Mouse (Mus musculus) kidney, embryonic 14.5 days (tissue): ENCODE measurements around the gene Man2b2. TPM values are rescaled to one million over a fixed set of nuclear protein-coding genes. Genes with fewer than 3 reads are reported as not detected.
"Not testable (repeated sequence)": the region's sequence is repeated elsewhere in the genome, so short reads cannot be mapped to it uniquely, and the experiment has no call there.

Experiments used
- ATAC-seq: fragments of 200-750 bp; cut with Nextera tagmentation; 2 replicates; pipeline ENCODE4 v1.8.0; 2017; ENCODE audit warnings: moderate number of reproducible peaks, mild to moderate bottlenecking, moderate TSS enrichment, moderate library complexity; ENCODE audit not compliant: low FRiP score, low TSS enrichment
- H3K27ac ChIP-seq: fragments of 300-500 bp; sonication (generic); 2 replicates; pipeline ENCODE4 v1.5.1; 2014; ENCODE audit warnings: low read depth, mild to moderate bottlenecking, low read length, moderate library complexity, mixed read lengths
- H3K27me3 ChIP-seq: fragments of 300-500 bp; sonication (generic); 2 replicates; pipeline ENCODE4 v1.6.1; 2014; ENCODE audit warnings: mild to moderate bottlenecking, low read length; ENCODE audit not compliant: control insufficient read depth, insufficient read depth
- H3K36me3 ChIP-seq: fragments of 300-500 bp; sonication (generic); 2 replicates; pipeline ENCODE4 v1.6.1; 2014; ENCODE audit warnings: low read length, mixed read lengths; ENCODE audit not compliant: control insufficient read depth, insufficient read depth
- H3K4me1 ChIP-seq: fragments of 300-500 bp; sonication (generic); 2 replicates; pipeline ENCODE4 v1.6.1; 2014; ENCODE audit warnings: low read length, mixed read lengths; ENCODE audit not compliant: control insufficient read depth, insufficient read depth
- H3K4me2 ChIP-seq: fragments of 300-500 bp; sonication (generic); replicated peaks from 2 replicates; pipeline ENCODE4 v1.6.1; 2014; ENCODE audit warnings: low read depth, mild to moderate bottlenecking, low read length
- H3K4me3 ChIP-seq: fragments of 300-500 bp; sonication (generic); 2 replicates; pipeline ENCODE4 v1.5.1; 2014; ENCODE audit warnings: mild to moderate bottlenecking, low read length
- H3K9ac ChIP-seq: fragments of 300-500 bp; sonication (generic); 2 replicates; pipeline ENCODE4 v1.6.1; 2014; ENCODE audit warnings: low read depth, mild to moderate bottlenecking, low read length, moderate library complexity
- H3K9me3 ChIP-seq: fragments of 300-500 bp; sonication (generic); 2 replicates; pipeline ENCODE4 v1.6.1; 2016; ENCODE audit warnings: low read length; ENCODE audit not compliant: control insufficient read depth
- WGBS: fragments of 180-500 bp; shearing (Covaris S2); extraction: QIAGEN DNeasy Blood & Tissue Kit; methylation state at CpG from one replicate; pipeline ENCODE4 v1.1.7; 2014; 5-methylcytosine and 5-hydroxymethylcytosine counted together
- polyA plus RNA-seq: library from polyadenylated mRNA; unstranded; fragments of >200 nt; fragmentation: Nextera tagmentation; extraction: Ambion mirVana; gene quantifications from 2 replicates; pipeline ENCODE4 v1.2.1, GENCODE M21; 2014

Man2b2 gene
- polyA plus RNA-seq, 1 experiment from 2014 or later, result 11.2 TPM

- Histone ChIP-seq H3K4me1 (no peaks in the 10 kb centered on the region), H3K4me2 (no peak overlapping the region), H3K27me3 (no peaks in the 10 kb centered on the region), H3K9ac (no peak overlapping the region), H3K27ac (no peak overlapping the region), H3K4me3 (no peak overlapping the region), H3K9me3 (no peaks in the 10 kb centered on the region), H3K36me3 (no peaks in the 10 kb centered on the region)
- 64% methylated on average over 3 of the region's 3 CpGs for WGBS
- ATAC-seq, result no peak
Measured at GRCm38 (mm10) chr5:36817738-36818137, 12.7 kb downstream of the Man2b2 start.

GRCm38 (mm10) chr5:36814554-36814953 lies 15.9 kb downstream of the Man2b2 start:
- H3K4me2 ChIP-seq, result no peak overlapping the region
- WGBS, result 74% methylated on average over 6 of the region's 6 CpGs
- no peaks in the 10 kb centered on the region for H3K27me3 ChIP-seq
- no peak overlapping the region for H3K4me3 ChIP-seq
- no peak overlapping the region for H3K9ac ChIP-seq
- no peaks in the 10 kb centered on the region for H3K4me1 ChIP-seq
- H3K9me3 ChIP-seq, result no peaks in the 10 kb centered on the region
- H3K27ac ChIP-seq, result no peak overlapping the region
- H3K36me3 ChIP-seq, result no peaks in the 10 kb centered on the region
- ATAC-seq, result no peak

DNA sequence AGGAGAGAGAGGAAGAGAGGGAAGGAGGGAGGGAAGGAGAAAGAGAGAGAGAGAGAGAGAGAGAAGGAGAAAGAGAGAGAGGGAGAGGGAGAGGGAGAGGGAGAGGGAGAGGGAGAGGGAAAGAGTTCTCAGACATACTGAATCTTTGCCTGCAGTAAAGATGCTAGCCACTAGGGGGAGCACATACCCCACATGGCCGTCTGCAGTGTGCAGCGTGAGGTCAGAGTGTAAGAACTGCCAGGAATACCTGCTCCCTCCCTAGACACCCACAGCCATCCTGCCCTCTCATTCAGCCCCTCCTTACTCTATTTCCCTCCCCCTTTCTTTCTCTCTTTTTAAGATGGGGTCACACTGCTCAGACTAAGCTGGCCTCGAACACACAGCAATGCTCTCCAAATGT lies 19.0 kb downstream of the Man2b2 start:
- no peak overlapping the region for H3K4me3 ChIP-seq
- H3K4me2 ChIP-seq, result no peak overlapping the region
- H3K27me3 ChIP-seq, result no peaks in the 10 kb centered on the region
- no peak overlapping the region for H3K9ac ChIP-seq
- ATAC-seq, result 0 out of 2 replicates have a peak, but pooled peaks have one; percentile 30
- H3K4me1 ChIP-seq, result no peaks in the 10 kb centered on the region
- 30% methylated on average over 3 of the region's 3 CpGs for WGBS
- H3K36me3 ChIP-seq, result no peaks in the 10 kb centered on the region
- H3K9me3 ChIP-seq, result no peaks in the 10 kb centered on the region
- no peak overlapping the region for H3K27ac ChIP-seq

GRCm38 (mm10) chr5:36810634-36811033 lies 19.8 kb downstream of the Man2b2 start:
- H3K4me1 ChIP-seq, result no peaks in the 10 kb centered on the region
- H3K36me3 ChIP-seq, result no peaks in the 10 kb centered on the region
- ATAC-seq, result no peak
- no peak overlapping the region for H3K4me3 ChIP-seq
- H3K9ac ChIP-seq, result no peak overlapping the region
- no peak overlapping the region for H3K27ac ChIP-seq
- H3K9me3 ChIP-seq, result no peaks in the 10 kb centered on the region
- no peaks in the 10 kb centered on the region for H3K27me3 ChIP-seq
- 89% methylated on average over 3 of the region's 3 CpGs for WGBS
- H3K4me2 ChIP-seq, result no peak overlapping the region

GRCm38 (mm10) chr5:36809123-36809522 lies 21.3 kb downstream of the Man2b2 start:
- no peak overlapping the region for H3K27ac ChIP-seq
- H3K4me3 ChIP-seq, result no peak overlapping the region
- H3K9me3 ChIP-seq, result no peaks in the 10 kb centered on the region
- no peaks in the 10 kb centered on the region for H3K36me3 ChIP-seq
- no peak overlapping the region for H3K4me2 ChIP-seq
- ATAC-seq, result no peak
- H3K4me1 ChIP-seq, result no peaks in the 10 kb centered on the region
- H3K9ac ChIP-seq, result no peak overlapping the region
- H3K27me3 ChIP-seq, result no peaks in the 10 kb centered on the region
- 89% methylated on average over 7 of the region's 7 CpGs for WGBS

DNA sequence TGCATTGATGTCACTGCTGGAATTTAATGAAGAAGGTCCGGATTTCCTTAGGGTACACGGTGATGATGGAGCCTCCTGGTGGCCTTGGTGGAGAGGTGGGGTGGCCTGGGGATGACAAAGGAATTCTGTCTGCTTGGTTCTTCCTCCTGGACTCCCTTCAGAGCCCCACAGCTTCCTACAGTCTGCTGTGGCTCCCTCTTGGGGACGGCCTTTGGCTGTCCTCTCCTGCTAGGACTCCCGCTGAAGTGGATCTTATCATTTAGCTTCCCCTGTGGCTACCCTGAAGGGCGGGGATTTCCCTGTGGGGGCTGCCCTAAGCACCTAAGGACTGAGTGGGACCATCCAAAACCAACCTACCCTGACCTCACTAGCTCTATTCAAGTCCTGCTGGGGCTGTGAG lies 23.3 kb downstream of the Man2b2 start:
- 23% methylated on average over 5 of the region's 5 CpGs for WGBS
- no peak for ATAC-seq
- Histone ChIP-seq H3K9ac (no peak overlapping the region), H3K36me3 (no peaks in the 10 kb centered on the region), H3K4me1 (no peaks in the 10 kb centered on the region), H3K27me3 (no peaks in the 10 kb centered on the region), H3K4me3 (no peak overlapping the region), H3K27ac (no peak overlapping the region), H3K9me3 (no peaks in the 10 kb centered on the region), H3K4me2 (no peak overlapping the region)

GRCm38 (mm10) chr5:36797291-36797690 lies 33.2 kb downstream of the Man2b2 start:
- no peak for ATAC-seq
- H3K27me3 ChIP-seq, result no peaks in the 10 kb centered on the region

DNA sequence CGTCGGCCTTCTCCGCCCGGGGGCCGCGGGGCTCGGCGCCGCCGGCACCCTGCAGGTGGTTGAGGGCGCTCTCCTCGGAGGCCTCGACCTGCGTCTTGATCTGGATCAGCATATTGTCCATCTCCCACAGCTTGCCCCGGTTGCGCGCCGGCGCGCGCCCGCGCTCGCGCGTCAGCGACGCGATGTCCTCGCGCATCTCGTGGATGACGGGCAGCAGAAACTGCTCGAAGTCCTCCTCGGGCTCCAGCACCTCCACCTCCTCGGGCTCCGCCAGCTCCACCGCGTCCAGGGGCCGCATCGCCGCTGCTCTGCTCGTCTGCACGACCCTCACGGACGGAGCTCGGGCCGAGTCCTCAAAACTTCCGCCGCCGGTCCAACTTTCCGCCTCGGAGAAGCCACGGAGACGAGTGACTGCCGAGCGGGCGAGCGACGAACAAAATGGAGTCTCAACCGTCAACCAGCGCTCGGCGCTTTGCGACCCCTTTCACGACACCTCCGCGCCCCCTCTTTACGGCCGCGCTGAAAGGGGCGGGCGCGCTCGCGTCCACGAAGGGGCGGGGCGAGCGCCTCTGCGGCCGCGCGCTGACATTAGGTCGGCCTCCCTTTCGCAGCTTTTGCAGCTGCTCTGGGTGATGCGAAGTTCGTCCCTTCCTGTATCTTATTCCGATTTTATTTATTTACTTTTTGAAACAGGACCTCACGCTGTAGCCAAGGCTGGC lies 34.0 kb downstream of the Man2b2 start, which contains the start of gene Mrfap1:
TSS of gene Mrfap1 (minus strand) at position 477 of the 719 bp plus-strand sequence.
- under 1% methylated on average over 90 of the region's 90 CpGs for WGBS

More at GRCm38 (mm10) chr5:36797291-36797690, 33.2 kb downstream of the Man2b2 start:
- Histone ChIP-seq H3K4me3 (peak overlapping the region; percentile 76), H3K4me2 (peak overlapping the region; percentile 35), H3K36me3 (peaks cover 11% of the 10 kb centered on the region; the same call in 1 of the 2 replicates), H3K9me3 (no peaks in the 10 kb centered on the region), H3K9ac (peak overlapping the region; percentile 24; the same call in 1 of the 2 replicates), H3K4me1 (no peaks in the 10 kb centered on the region), H3K27ac (no peak overlapping the region)
- 60% methylated on average over 8 of the region's 8 CpGs for WGBS

GRCm38 (mm10) chr5:36795647-36796295 lies 34.7 kb downstream of the Man2b2 start:
- peak; percentile 76 for ATAC-seq
- peaks cover 11% of the 10 kb centered on the region; the same call in 1 of the 2 replicates for H3K36me3 ChIP-seq
- H3K27ac ChIP-seq, result peak overlapping the region; percentile 95
- H3K4me3 ChIP-seq, result peak overlapping the region; percentile 76
- H3K4me1 ChIP-seq, H3K27me3 ChIP-seq, H3K9me3 ChIP-seq: not testable (repeated sequence)
- peak overlapping the region; percentile 79 for H3K9ac ChIP-seq
- peak overlapping the region; percentile 48 for H3K4me2 ChIP-seq
- 3% methylated on average over 35 of the region's 37 CpGs for WGBS

More for the DNA sequence above, 34.0 kb downstream of the Man2b2 start, which contains the start of gene Mrfap1:
- peak within 1 kb of the TSS; percentile 95 for H3K27ac ChIP-seq
- peak within 1 kb of the TSS; percentile 79 for H3K9ac ChIP-seq
- H3K4me3 ChIP-seq, result peak within 1 kb of the TSS; percentile 76
- peak within 1 kb of the TSS; percentile 48 for H3K4me2 ChIP-seq
- H3K4me1 ChIP-seq, H3K9me3 ChIP-seq, H3K27me3 ChIP-seq: not testable (repeated sequence)
- peaks cover 11% of the 10 kb centered on the region; the same call in 1 of the 2 replicates for H3K36me3 ChIP-seq
- peak; percentile 85 for ATAC-seq
